9 mouse cellular contexts compared by ENCODE assay signal in the genomic region with DNA sequence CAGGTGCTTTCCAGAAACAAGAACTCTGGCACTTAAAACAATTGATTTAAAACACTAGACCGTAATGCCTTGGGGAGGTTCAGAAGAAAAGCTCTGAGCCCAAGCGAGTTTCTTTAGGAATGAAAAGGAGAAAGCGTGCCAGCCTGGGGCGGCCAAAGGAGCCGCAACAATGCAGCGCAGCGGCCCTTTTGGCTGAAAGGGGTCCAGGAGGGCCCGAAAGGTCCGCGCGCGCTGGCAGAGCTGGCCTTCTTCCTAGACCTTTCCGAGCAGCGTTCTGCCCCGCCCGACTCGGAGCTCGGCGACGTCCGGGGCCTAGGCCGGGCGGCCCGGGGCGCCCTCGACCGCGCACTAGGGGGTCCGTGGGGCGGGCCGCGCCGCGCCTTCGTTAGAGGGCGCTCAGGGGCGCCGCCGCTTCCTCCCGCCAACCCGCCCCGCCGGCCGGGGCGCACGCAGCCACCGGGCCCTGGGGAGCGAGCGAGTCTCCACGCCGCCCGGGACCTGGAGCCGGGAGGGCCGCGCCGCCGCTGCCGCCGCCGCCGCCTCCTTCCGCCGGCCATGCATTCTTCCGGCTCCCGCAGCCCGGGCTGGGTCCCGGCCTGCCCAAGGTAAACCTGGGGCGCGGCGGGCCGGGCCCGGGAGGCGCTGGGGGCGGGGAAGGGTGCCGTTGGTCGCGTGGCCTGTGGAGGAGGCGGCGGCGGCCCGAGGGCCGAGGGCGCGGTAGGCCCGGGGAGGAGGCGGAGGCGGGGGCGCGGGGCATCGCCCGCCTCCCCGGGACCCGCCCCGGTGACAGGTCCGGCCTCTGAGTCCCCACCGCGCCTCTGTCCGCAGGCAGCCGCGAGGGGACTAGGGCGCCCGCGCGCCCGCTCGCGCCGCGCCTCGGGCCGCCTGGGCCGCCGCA. TPM values are rescaled to one million over a fixed set of nuclear protein-coding genes. Genes with fewer than 3 reads are reported as not detected.
DNase-seq lines count a peak whose midpoint lies in the region; ATAC-seq and TF ChIP-seq lines count a peak whose summit lies in the region.
"Had no signal": no experiment of that assay in that cellular context is flagged by ENCODE, and none has a peak within 500 bp of the region (broad histone marks: within the 10 kb centered on the region; RNA-seq: fewer than 3 reads in every experiment).

A gene (plus strand): TSS at position 234 of the 898 bp plus-strand sequence.

- peaks cover 13% of the 10 kb centered on the region for H3K36me3 ChIP-seq in embryonic facial prominence, embryonic 14.5 days (ENCODE audit: control insufficient read depth, insufficient read depth, low read length)
- 0 out of 2 replicates have a peak, but pooled peaks cover 2% of the 10 kb centered on the region for H3K36me3 ChIP-seq in heart, embryonic 10.5 days
- H3K36me3 ChIP-seq in kidney, embryonic 14.5 days (ENCODE audit: control insufficient read depth, insufficient read depth, low read length), result no peaks in the 10 kb centered on the region; the same call in 1 of the 2 replicates
- H3K36me3 ChIP-seq in midbrain, postnatal 0 days (ENCODE audit: insufficient read depth, low read length), result no peaks in the 10 kb centered on the region
- H3K36me3 ChIP-seq: G1E had no signal

- H3K27me3 ChIP-seq in embryonic facial prominence, embryonic 14.5 days (replicated peaks; ENCODE audit: control insufficient read depth, insufficient read depth, low read length), result no peaks in the 10 kb centered on the region
- no peaks in the 10 kb centered on the region for H3K27me3 ChIP-seq in heart, embryonic 10.5 days (ENCODE audit: insufficient read depth, poor library complexity, severe bottlenecking)
- no peaks in the 10 kb centered on the region for H3K27me3 ChIP-seq in kidney, embryonic 14.5 days (ENCODE audit: control insufficient read depth, insufficient read depth, low read length)
- H3K27me3 ChIP-seq in midbrain, postnatal 0 days (ENCODE audit: insufficient read depth, low read length), result no peaks in the 10 kb centered on the region

- DNase-seq in layer of hippocampus, adult 11-12 months (ENCODE audit: low spot score), result peak; percentile 68
- no peak for DNase-seq in layer of hippocampus, adult 9-10 months (ENCODE audit: low spot score)
- peak; percentile 71 for DNase-seq in embryonic facial prominence, embryonic 14.5 days (ENCODE audit: low spot score)
- peak; percentile 82 for DNase-seq in heart, embryonic 10.5 days (ENCODE audit: low spot score)
- peak; percentile 74 for DNase-seq in liver
- peak; percentile 59 for DNase-seq in midbrain, postnatal 0 days (ENCODE audit: low spot score)
- DNase-seq in spleen, postnatal 14 days (ENCODE audit: low spot score in 2 of 2), result peak; percentile 49 to 59

- TF ChIP-seq CTCF in midbrain, postnatal 0 days (IDR thresholded peaks at IDR 0.05), result no peak

- H3K4me3 ChIP-seq in embryonic facial prominence, embryonic 14.5 days (ENCODE audit: low read depth, low read length), result peak within 1 kb of the TSS; percentile 81
- peak within 1 kb of the TSS; percentile 89 for H3K4me3 ChIP-seq in heart, embryonic 10.5 days
- peak within 1 kb of the TSS; percentile 89 for H3K4me3 ChIP-seq in kidney, embryonic 14.5 days (ENCODE audit: low read length)
- peak within 1 kb of the TSS; percentile 62 for H3K4me3 ChIP-seq in midbrain, postnatal 0 days (ENCODE audit: low read depth, low read length)

- H3K9ac ChIP-seq in embryonic facial prominence, embryonic 14.5 days (ENCODE audit: low read depth, low read length), result peak within 1 kb of the TSS; percentile 96
- H3K9ac ChIP-seq in kidney, embryonic 14.5 days (ENCODE audit: low read depth, low read length), result peak within 1 kb of the TSS; percentile 95
- peak within 1 kb of the TSS; percentile 99 for H3K9ac ChIP-seq in midbrain, postnatal 0 days (replicated peaks; ENCODE audit: low read length, poor library complexity, severe bottlenecking)

- peaks cover 3% of the 10 kb centered on the region; the same call in 1 of the 2 replicates for H3K4me1 ChIP-seq in embryonic facial prominence, embryonic 14.5 days (ENCODE audit: control insufficient read depth, insufficient read depth, low read length)
- H3K4me1 ChIP-seq in heart, embryonic 10.5 days, result peaks cover 32% of the 10 kb centered on the region
- peaks cover 5% of the 10 kb centered on the region; the same call in 1 of the 2 replicates for H3K4me1 ChIP-seq in kidney, embryonic 14.5 days (ENCODE audit: control insufficient read depth, insufficient read depth, low read length)
- peaks cover 13% of the 10 kb centered on the region; the same call in 1 of the 2 replicates for H3K4me1 ChIP-seq in midbrain, postnatal 0 days (ENCODE audit: insufficient read depth, low read length)

- ATAC-seq in embryonic facial prominence, embryonic 14.5 days (ENCODE audit: low read depth), result peak; percentile 90
- ATAC-seq in kidney, embryonic 14.5 days (ENCODE audit: low FRiP score, low TSS enrichment), result peak; percentile 91
- peak; percentile 64 for ATAC-seq in midbrain, postnatal 0 days (ENCODE audit: low FRiP score)

- under 1% methylated on average over 12 of the region's 113 CpGs for WGBS in embryonic facial prominence, embryonic 14.5 days
- WGBS in heart, embryonic 10.5 days, result under 1% methylated on average over 89 of the region's 113 CpGs
- under 1% methylated on average over 48 of the region's 113 CpGs for WGBS in kidney, embryonic 14.5 days
- WGBS in midbrain, postnatal 0 days, result 2% methylated on average over 58 of the region's 113 CpGs

- peak within 1 kb of the TSS; percentile 81 for H3K4me2 ChIP-seq in embryonic facial prominence, embryonic 14.5 days (ENCODE audit: low read depth, low read length)
- H3K4me2 ChIP-seq in kidney, embryonic 14.5 days (replicated peaks; ENCODE audit: low read depth, low read length), result peak within 1 kb of the TSS; percentile 83
- peak within 1 kb of the TSS; percentile 67 for H3K4me2 ChIP-seq in midbrain, postnatal 0 days (ENCODE audit: low read depth, low read length, poor library complexity, severe bottlenecking)

- H3K9me3 ChIP-seq in embryonic facial prominence, embryonic 14.5 days (ENCODE audit: control insufficient read depth, low read length), result no peaks in the 10 kb centered on the region
- no peaks in the 10 kb centered on the region for H3K9me3 ChIP-seq in heart, embryonic 10.5 days
- no peaks in the 10 kb centered on the region for H3K9me3 ChIP-seq in kidney, embryonic 14.5 days (ENCODE audit: control insufficient read depth, low read length)
- H3K9me3 ChIP-seq in midbrain, postnatal 0 days (ENCODE audit: low read length), result no peaks in the 10 kb centered on the region

- peak within 1 kb of the TSS; percentile 92 for H3K27ac ChIP-seq in embryonic facial prominence, embryonic 14.5 days (replicated peaks; ENCODE audit: low read depth, low read length)
- peak within 1 kb of the TSS; percentile 97 for H3K27ac ChIP-seq in heart, embryonic 10.5 days
- peak within 1 kb of the TSS; percentile 89 for H3K27ac ChIP-seq in kidney, embryonic 14.5 days (ENCODE audit: low read depth, low read length)
- peak within 1 kb of the TSS; percentile 92 for H3K27ac ChIP-seq in midbrain, postnatal 0 days (ENCODE audit: low read depth, low read length)

RNA-seq across cellular contexts. Expression of the gene that starts here (rescaled TPM):
- polyA plus RNA-seq in embryonic facial prominence, embryonic 14.5 days (2014; fragmentation: Nextera tagmentation; extraction: Ambion mirVana), result 33.3 and 35.8 TPM in 2 replicates
- 25.7 and 46.0 TPM in 2 replicates for polyA plus RNA-seq in heart, embryonic 10.5 days (2016; fragmentation: Nextera tagmentation; extraction: Ambion mirVana)
- 23.8 and 30.4 TPM in 2 replicates for polyA plus RNA-seq in kidney, embryonic 14.5 days (2014; fragmentation: Nextera tagmentation; extraction: Ambion mirVana)
- 56.2 and 79.5 TPM in 2 replicates for total RNA-seq in midbrain, postnatal 0 days (2014; rRNA removed)
- 38.5 and 53.0 TPM in 2 replicates for polyA plus RNA-seq in midbrain, postnatal 0 days (2015; fragmentation: Nextera tagmentation; extraction: Ambion mirVana)
- polyA plus RNA-seq: G1E had no signal
